Mouse (Mus musculus) lung, postnatal 10 days (tissue): Measurements from ENCODE around the gene Arhgap10.

Experiments used
- DNase-seq: peaks from one replicate; pipeline ENCODE4 v3.0.0; 2021

Gene Arhgap10

GRCm38 (mm10) chr8:77384080-77384479, 133.7 kb downstream of the Arhgap10 start:
- DNase-seq = no peak

GRCm38 (mm10) chr8:77383671-77384070, 134.1 kb downstream of the Arhgap10 start:
- DNase-seq = no peak

DNA sequence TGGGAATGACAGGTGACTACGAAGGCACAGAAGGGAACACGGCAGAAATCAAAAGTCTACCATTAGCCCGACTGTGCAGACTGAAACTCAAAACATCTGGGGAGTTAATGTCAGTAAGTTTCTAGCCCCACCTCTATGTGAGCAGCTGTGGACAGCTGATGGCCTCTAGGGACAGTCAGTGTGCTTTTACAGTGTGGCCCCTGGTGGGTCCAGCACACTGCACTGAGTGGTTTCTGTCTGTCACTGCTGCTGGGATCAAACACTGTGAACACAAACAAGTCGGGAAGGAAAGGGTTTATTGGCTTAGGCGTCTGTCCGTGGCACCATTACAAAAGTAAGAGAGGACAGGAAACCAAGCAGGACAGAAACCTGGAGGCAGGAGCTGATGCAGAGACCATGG, 136.9 kb downstream of the Arhgap10 start:
- DNase-seq = no peak

- DNase-seq = peak; percentile 34
These were observed 138.5 kb downstream of the Arhgap10 start for GRCm38 (mm10) chr8:77379300-77379699.

DNA sequence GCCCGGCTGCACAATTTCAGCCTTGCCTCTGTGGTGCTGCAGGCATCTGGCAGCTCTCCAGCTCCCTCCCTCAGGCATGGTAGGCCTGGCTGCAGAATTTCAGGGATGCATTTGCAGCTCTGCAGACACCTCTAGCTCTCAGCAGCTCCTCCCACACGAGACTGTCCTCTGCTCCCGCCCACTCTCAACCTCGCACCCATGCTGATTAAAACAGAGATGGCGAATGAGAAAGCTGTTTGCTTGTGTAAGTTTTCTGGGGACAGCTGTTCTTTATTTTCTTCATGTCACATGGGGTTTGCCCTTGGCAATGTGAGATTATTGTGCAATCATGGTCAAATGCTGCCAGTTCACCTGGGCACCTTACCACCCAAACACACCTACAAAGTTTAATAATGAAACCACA, 141.3 kb downstream of the Arhgap10 start:
- peak; percentile 9 for DNase-seq

DNA sequence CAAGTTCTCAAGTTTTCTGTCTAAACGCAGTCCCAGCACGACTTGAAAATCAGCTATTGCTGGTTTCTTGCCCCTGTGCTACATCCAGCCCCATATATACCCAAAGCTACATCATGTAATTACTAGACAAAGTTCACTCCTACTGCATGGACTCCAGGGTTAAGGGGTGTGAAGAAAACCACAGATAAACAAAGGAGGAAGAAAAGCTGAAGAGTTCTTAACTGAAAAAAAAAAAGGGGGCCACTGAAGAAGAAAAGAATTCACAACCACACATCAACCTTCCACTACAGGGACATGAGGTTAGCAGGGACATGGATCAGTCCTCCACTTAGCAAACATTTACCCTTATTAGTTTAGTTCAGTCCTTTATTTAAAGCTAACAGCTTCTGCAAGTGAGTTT, 141.8 kb downstream of the Arhgap10 start:
- DNase-seq = no peak

GRCm38 (mm10) chr8:77371006-77371405, 146.7 kb downstream of the Arhgap10 start:
- no peak for DNase-seq

DNA sequence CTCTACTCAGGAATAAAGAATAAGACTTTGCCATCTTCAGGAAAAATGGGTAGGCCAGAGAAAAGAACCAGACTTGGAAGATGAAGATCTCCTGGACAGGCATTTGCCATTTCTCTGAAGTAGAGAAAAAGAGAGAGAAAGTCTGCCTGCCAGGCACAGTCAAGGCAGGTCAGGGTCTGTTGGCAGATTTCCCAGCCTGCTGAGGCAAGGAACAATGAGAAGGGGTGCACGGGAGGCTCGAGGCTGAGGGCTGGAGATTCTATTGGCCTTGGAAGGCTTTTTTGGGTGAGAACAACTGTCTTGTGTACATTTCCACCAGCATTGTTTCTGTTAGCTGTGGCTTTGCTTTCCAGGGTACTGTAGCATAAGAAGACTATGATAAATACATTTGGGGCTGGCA, 147.4 kb downstream of the Arhgap10 start:
- no peak for DNase-seq

- no peak for DNase-seq
These were observed 148.1 kb downstream of the Arhgap10 start for GRCm38 (mm10) chr8:77369671-77370070.

DNA sequence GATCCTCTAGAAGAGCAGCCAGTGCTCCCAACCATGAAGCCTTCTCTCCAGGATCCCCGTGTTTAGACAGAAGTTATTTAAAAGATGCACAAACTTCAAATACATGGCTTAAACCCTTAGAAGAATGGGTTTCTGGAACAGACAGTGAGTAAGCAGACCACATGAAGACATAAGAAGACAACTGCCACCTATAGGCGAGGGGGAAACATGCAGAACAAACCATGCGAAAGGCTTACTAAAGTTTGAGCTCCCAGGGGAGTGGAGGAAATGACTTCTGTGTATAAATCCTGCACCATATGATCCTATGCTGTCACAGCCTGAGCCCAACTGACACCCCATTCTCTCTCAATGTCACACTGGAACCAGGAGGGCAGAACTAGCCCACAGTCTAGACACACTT, 150.7 kb downstream of the Arhgap10 start:
- DNase-seq = peak; percentile 43

DNA sequence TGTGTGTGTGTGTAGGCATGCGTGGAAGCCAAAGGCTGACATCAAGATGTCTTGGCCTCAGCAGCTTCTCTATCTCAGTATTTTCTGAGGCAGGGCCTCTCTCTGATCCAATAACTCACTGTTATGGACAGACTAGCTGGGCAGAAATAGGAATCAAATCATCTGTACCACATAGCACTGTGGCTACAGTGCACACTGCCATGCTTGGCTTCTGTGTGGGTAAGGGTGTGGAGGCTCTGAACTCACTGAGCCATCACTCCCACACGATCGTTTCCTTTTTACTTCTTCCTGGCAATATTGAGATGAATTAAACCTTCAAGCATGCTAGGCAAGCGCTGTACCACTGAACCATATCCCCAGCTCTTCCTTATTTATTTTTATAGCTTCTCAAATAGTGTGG, 151.3 kb downstream of the Arhgap10 start:
- DNase-seq = no peak

DNA sequence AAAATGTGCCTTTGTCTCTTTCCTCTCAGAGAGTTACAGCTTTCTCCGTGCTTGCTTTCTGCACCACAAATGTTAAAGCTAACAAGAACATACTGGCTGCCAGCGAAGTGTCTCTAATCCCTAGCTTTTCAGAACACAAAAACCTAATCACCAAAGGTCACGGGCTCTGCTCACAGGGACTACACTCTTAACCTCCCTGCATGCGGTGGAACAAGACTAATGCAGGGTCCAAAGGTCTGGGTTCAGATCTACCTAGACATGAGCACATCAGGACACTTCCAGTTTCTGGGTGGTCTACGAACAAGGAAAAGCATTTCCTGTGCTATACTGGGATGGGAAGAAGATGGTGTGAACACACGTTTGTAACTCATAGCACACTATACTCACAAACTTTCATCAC, 151.8 kb downstream of the Arhgap10 start:
- no peak for DNase-seq

DNA sequence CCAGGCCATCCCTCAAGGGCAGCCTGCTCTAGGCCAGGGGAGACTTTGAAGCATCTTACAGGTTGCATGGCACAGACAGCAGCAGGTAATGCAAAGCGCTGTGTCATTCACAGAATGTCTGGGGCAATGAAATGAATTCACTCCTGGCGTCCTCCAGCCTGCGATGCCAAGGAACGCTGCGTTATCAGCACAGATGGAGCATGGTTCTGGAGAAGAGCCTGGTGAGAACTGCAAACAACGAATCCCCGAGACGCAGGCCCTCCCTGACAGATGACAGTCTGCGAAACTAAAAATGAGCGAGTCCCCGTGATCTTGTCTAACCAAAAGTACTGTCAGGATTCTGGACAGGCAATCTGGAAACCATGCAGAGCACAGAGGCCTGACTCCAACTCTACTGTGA, 153.3 kb downstream of the Arhgap10 start:
- no peak for DNase-seq

- DNase-seq = no peak
These were observed 156.9 kb downstream of the Arhgap10 start for GRCm38 (mm10) chr8:77360853-77361252.

- no peak for DNase-seq
These were observed 157.3 kb downstream of the Arhgap10 start for GRCm38 (mm10) chr8:77360423-77360822.

DNA sequence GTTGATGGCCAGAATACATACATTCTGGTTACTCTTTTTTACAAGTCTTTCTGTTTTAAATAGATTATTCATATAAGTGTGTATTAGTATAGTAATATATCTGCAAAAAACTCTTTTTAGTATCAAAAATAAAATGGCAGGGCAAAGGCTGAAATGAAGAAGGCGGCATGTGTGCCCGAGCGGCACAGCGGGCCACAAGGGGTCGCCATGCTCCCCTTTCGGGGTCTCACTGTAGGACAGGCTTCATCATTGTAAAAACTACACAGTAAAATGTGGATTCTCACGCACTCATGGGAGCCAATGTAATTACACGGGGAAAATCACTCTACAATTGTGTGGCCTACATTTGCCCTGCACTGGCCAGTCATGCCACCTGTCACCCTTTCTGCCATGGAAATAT, 160.6 kb downstream of the Arhgap10 start:
- no peak for DNase-seq

DNA sequence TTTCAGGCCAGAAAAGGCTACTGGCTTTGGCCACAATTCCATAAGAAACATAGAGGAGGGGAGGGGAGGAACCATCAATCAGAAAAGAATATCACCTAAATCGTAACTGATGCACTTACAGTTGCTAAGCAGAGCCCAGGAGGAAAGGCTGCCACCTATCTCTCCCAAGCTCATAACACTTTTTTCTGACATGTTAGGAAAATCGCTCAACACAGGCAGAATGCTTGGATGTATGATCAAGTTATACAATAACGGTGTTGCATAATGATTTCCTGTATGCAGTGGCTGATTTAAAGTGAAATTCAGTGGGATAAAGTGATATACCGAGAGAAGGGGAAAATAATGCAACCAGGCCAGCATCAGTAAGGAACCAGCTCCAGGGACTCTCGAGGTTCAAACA, 162.4 kb downstream of the Arhgap10 start:
- DNase-seq = no peak

DNA sequence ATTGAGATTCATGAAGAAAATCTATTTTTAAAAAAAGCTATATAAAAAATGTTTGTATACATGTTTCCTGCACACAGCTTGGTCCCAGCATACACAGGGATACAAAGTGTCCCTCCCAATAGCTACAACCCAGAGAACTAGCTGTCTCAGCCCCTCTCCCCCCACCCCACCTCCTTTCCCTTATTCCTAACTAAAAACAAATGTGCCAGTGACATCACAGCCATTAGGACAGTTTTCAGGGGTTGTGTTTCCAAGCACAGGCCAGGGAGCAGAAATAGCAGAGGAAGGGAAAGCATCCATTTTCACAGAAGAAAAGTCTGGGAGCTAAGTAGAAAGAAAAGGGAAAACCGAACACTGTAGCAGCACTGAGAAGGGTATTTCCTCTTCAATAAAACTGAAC, 163.6 kb downstream of the Arhgap10 start:
- DNase-seq = no peak

DNA sequence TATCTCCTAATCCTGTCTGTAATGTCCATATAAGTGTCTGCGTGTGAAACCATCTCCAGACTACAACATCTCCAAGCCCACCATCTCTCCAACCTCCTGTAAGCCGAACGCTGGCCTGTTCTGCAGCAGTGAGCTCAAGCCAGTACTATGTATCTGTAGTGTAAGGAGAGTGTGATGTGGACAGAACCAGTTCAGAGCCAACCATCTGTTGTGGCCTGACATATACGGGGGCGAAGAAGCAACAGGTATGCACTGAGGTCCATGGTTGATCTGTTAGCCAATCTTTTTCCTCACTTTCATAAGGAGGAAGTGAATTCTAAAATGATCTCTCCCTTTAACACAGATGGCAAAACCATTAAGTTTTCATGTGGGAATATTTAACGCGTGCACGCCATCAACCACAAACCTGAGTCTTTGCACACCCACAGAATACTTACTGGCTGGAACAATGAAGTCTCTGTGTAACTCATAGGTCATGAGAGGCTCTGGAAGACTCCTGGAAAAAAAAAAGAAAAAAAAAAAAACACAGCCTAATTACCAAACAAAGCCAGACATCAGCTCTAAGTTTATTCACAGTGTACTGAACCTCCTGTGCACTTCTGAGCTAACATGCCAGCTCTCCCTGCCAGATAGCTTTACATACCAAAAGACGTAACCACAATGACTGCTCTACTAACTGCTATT, 166.4 kb downstream of the Arhgap10 start:
- DNase-seq = no peak

DNA sequence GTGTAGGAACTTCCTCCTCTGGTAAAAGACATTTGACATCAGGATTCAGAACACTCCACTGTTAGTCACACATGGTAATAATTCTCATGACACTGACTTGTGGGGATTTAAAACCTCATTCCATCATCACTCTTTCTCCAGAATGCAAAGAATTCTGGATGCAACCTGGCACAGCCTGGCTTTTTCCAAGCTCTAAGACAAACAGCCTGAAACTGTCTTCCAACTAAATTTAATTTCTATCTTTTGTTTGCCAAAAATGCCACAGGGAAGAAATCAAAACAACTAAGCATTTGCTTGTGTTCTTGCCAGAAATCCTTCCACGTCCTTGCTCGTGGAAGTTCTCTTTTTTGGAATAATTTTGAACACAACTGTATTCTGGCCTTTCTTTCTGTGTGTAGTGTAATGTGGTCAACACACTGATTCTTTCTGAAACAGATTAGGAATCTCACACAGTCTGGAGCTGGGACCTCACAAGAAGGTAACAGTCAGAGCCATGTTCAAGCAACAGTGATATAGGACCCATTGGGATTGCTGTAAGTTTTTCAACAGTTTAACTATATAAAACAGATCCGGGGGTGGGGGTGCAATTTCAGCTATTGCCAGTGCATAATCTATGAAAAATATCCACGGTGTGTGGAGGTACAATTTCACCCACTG, 167.5 kb downstream of the Arhgap10 start:
- no peak for DNase-seq

DNA sequence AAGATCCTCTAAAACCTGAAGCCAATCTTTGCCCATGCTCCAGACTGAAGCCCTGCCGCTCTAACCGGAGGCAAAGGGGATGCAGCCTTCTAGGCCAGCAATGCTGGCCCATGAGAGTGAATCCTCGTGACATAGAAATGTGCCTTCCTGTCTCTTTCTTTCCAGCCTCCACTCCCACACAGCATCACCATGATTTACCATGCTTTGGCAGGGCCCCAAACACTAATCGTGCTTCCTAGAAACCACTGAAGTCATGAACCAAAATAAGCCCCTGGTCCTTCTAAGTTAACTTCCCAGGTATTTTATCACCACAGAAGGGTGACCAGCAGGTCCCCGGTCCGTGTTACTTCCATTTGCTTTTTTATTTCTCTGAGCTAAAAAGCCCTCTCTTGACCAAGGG, 173.8 kb downstream of the Arhgap10 start:
- no peak for DNase-seq

DNA sequence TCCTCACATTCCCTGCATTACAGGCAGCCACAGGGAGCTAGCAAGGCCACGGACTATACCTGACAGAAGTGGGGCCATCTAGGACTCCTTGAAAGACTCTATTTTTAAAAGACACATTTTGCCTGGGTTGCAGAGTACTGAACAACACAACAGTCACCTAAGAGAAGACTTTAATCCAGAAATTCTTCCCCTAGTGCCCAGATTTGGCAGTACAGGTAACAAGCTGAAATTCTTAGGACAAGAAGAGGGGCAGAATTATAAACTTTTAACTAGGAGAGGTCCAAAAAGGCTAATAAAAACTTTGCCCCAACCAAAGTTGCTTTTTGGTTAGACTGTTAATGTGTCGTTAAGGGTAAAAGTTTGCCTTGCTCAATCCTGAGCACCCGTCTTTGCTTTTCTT, 174.4 kb downstream of the Arhgap10 start:
- no peak for DNase-seq

DNA sequence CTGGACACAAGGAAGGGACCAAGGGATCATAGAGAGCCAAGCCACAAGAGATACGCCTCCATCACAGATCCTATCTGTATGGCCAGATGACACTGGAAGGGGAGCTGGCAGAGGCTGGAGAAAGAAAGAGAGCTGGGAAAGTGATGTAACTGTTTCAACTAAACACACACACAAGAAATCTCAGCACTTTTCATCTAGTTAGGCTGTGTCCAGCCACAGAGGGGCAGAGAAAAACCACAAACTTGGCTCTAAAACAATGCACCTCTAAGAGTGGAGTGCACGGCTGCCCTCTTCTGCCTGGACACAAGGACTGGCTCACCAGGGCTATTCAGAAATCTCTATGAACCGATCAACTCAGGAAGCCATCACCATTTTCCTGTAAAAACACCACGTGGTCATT, 175.6 kb downstream of the Arhgap10 start:
- DNase-seq = peak; percentile 29

DNA sequence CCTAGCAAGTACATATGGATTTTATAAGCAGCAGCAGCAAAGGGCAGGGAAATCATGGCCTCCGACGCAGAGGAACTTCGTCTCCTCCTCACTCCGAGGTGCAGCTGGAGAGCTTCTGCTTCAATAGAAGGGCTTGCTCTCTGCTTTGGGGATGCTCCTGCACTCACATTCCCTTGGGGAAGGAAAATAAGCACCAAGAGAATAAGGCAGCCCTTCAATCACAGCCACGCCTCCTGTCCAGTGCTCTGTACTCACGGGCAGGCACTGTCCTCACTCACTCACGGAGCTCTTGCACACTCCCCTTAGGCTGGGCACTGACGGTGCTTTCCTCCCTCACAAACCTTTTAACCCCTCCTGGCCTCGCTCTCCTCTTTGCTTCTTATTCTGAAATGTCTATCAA, 176.4 kb downstream of the Arhgap10 start:
- DNase-seq = no peak
